Mouse (Mus musculus): ENCODE measurements around the gene Rspry1.

Gene Rspry1

GRCm38 (mm10) chr8:94601607-94602385, at the start of gene Rspry1, which contains the start of gene Fam192a:
Gene Rspry1 (plus strand): TSS chr8:94601937.
Gene Fam192a (minus strand): TSS chr8:94601997.
- CTCF ChIA-PET = no interaction called here

GRCm38 (mm10) chr8:94552696-94553095, 49.0 kb upstream of the Rspry1 start:
- CTCF ChIA-PET = no interaction called here

GRCm38 (mm10) chr8:94557281-94557680, 44.5 kb upstream of the Rspry1 start:
- CTCF ChIA-PET = no interaction called here

DNA sequence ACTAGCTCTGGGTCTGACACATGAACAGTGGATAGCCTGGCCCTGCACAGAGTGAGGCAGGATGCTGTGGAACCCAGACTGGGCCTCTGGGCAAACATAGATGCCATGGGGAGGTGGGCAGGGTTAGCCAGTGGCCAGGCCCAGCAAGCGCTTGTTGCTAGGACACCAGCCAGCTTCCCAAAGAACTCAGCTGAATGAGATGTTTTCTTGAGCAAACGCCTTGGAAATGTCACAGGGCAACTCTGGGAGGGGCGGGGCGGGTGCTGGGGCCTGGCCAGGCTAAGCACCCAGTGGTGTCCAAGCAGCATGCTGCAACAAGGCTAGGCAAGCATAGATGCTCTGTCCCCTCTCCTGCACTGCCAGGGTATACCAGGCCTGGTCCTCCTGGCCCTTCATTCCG, 40.5 kb upstream of the Rspry1 start:
- CTCF ChIA-PET = no interaction called here

GRCm38 (mm10) chr8:94564421-94564820, 37.3 kb upstream of the Rspry1 start:
- CTCF ChIA-PET = no interaction called here

DNA sequence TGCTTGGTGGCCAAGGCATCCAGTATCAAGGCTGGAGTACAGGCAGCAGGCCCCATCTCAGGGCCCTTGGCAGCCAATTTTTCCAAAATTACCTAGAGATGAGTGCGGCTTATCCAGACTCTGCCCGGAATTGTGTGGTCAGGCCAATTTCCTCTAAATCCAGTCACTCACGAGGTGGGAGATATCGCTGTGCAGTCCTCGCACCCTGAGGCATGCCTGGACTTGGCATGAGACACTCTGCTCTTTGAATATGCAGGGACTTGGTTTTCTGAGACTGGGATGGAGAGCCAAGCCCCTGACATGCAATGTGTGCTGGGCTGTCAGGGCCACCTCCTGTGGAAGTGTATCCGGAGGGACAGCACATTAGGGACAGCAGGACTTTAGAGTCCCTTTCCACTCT, 35.7 kb upstream of the Rspry1 start:
- CTCF ChIA-PET = no interaction called here

DNA sequence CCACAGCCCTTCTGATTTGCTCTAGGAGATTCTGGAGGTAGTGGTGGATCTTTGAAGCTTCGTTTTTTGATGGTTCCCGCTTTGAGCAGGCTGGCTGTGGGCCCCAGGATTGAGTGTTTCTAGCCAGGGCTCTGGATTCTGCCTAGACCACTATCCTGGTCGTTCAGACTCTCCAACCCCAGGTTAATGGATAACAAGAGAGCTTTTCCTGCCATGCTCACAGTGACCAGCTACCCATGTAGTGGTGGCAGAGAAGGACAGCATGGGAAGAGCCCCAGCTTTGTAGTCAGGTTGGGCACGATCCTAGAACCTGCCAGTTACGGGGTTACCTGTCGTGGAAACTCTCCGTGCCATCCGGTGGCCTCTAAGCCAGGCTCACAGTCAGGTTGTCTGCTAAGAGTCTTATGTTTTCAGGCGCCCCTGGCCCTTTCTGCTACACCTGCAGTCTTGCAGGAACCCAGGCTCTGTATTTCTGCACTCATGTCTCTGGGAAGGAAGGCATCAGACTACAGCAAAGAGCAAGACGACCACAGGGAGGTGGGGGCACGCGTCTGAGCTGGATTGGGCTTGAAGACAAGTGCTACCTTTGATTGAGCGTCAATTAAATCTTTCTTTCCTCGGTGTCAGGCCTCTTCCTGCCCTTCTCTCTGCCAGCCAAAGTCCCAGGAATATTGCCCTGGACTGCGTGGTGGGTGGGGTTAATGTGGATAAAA, 35.1 kb upstream of the Rspry1 start:
- CTCF ChIA-PET = no interaction called here

DNA sequence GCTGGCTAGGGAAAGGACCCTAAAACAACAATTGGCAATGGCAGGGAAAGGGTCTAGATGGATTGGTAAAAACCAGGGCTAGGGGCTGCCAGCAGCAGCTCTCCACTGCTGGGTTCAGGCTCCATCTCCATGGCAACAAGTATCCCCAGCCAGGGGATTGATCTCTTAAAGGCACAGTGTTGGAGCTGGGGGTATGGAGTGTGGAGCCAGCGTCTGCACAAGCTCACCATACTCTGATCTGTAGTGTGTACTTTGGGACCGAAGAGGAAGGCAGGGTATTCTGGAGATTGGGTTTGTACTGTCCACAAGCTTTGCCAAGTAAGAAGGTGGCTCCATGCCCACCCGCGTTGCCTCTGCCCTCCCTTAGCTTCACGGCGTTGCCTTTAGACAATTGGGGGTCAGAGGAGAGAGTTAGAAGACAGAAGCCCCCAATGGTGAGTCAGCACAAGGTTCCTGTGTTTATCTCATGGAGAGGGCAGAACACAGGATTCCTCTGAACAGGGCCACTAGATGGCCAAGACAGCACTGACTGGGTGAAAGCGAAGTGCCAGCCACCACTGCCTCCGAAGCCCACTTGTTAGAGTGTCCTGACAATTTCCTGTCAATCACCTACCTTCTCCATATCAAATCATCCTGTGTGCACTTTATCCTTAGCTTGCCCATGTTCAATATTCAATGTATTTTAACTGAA, 34.4 kb upstream of the Rspry1 start:
- CTCF ChIA-PET = interaction anchor here (0.5 kb wide), 1 partner anchor 294 kb away, joined by 3 read pairs; no protein-coding TSS in a partner anchor

DNA sequence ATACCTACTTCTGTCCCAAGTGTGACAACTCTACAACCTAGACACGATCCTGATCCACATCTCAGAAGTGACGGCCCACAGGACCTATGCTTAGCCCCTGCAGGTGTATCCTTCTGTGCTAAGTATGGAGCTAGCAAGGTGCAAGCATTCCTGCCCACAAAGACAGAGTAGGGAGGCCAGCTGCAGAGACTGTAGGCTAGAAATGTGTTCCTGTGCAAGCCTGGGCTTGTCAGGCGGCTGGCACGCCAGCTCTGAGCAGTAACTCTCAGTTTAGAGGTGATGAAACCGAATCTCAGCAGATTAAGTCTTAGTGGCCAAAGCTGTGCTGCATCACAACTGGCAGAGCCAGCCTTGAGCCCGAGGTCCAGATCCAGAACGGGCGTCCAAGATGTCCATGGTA, 33.6 kb upstream of the Rspry1 start:
- CTCF ChIA-PET = no interaction called here

GRCm38 (mm10) chr8:94569419-94569818, 32.3 kb upstream of the Rspry1 start:
- CTCF ChIA-PET = interaction anchor here (0.5 kb wide), 1 partner anchor 1559 kb away, joined by 4 read pairs; no protein-coding TSS in a partner anchor

- CTCF ChIA-PET = no interaction called here
Observed at GRCm38 (mm10) chr8:94571896-94572295, 29.8 kb upstream of the Rspry1 start.

GRCm38 (mm10) chr8:94574159-94574907, 27.4 kb upstream of the Rspry1 start:
- CTCF ChIA-PET = no interaction called here

GRCm38 (mm10) chr8:94575148-94575547, 26.6 kb upstream of the Rspry1 start:
- CTCF ChIA-PET = no interaction called here

DNA sequence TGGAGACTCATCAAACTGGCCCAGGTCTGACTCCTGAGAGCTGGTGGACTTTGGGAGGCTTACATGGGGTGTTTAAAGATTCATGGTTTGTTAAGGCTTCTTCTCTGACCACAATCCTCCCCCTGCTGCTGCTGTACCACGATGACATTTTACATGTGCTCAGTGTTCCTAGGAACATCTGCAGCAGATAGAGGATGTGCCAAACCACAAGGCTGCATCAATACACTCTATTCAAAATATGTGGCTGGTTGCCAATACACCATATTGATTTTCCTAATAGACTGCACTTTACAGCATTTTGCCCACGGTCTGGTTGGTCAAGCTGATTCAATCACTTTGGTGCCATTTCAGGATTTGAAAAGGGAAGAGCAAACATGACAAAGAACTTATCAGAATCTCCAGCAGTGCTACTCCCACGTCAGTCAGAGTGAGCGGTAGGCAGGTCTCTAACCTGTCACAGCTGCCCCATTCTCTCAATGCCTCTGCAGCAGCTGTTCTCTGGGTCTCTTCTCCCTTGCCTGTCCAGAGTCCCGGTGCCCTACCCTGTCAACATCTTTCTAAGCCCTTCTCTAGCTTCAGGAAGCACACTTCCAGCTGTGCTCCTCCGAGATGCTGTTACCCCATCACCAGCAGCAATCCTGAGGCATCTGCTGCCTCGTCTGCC, 19.8 kb upstream of the Rspry1 start:
- CTCF ChIA-PET = no interaction called here

GRCm38 (mm10) chr8:94582569-94582968, 19.2 kb upstream of the Rspry1 start:
- CTCF ChIA-PET = no interaction called here

- CTCF ChIA-PET = interaction anchor here (0.6 kb wide), 2 partner anchors 85 to 160 kb away, joined by 3 to 10 read pairs; no protein-coding TSS in a partner anchor
Observed at GRCm38 (mm10) chr8:94584238-94584817, 17.4 kb upstream of the Rspry1 start.

- CTCF ChIA-PET = no interaction called here
Observed at GRCm38 (mm10) chr8:94591691-94592090, 10.0 kb upstream of the Rspry1 start.

- CTCF ChIA-PET = interaction anchor here (0.5 kb wide), 1 partner anchor 108 kb away, joined by 3 read pairs; no protein-coding TSS in a partner anchor
Observed at GRCm38 (mm10) chr8:94594211-94594610, 7.5 kb upstream of the Rspry1 start.

GRCm38 (mm10) chr8:94600478-94600877, 1.3 kb upstream of the Rspry1 start:
- CTCF ChIA-PET = interaction anchor here (0.6 to 1.2 kb wide), 3 partner anchors 12 to 101 kb away, joined by 3 to 15 read pairs (median 3); no protein-coding TSS in a partner anchor

GRCm38 (mm10) chr8:94601034-94601606, 617 bp upstream of the Rspry1 start:
- CTCF ChIA-PET = interaction anchor here (0.6 kb wide), 1 partner anchor 100 kb away, joined by 3 read pairs; no protein-coding TSS in a partner anchor

Data from spleen, embryonic (tissue).